Mouse (Mus musculus) heart, postnatal 10 days (tissue): ENCODE results near the gene Lims1. TPM values are rescaled to one million over a fixed set of nuclear protein-coding genes. Genes with fewer than 3 reads are reported as not detected.

Experiments
- DNase-seq, 2 experiments: peaks; one replicate each; pipeline ENCODE4 v3.0.0; 2021
- intact Hi-C: fragments of 180-260 bp; cut with DNase I; formaldehyde crosslinking; loops from one replicate; pipeline ENCODE4 v1.15.1; 2025
- total RNA-seq, 2 experiments: library from RNA; stranded (reverse); gene quantifications; 2 replicates each; pipeline ENCODE4 v1.2.3; 2021

The Lims1 gene
- total RNA-seq, 2 experiments from 2014 or later, result 211 to 240 TPM

DNA sequence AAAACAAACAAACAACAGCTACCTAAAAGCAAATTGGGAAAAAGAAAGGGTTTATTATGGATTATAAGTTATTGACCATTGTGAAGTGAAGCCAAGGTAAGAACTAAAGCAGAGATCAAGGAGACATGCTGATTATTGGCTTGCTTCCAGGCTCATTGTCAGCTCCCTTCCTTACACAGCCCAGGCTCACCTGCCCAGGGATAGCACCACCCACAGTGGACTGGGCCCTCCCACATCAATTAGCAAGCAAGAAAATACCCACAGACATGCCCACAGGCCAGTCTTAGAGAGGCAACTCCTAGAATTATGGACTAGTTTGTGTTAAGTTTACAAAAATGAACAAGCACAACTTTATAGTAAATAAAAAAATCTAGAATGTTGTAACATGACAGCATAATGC lies 89.6 kb downstream of the Lims1 start:
- intact Hi-C loops, result loop anchor here (10.0 kb wide), 1 partner anchor 48 kb away; no protein-coding TSS in a partner anchor

DNA sequence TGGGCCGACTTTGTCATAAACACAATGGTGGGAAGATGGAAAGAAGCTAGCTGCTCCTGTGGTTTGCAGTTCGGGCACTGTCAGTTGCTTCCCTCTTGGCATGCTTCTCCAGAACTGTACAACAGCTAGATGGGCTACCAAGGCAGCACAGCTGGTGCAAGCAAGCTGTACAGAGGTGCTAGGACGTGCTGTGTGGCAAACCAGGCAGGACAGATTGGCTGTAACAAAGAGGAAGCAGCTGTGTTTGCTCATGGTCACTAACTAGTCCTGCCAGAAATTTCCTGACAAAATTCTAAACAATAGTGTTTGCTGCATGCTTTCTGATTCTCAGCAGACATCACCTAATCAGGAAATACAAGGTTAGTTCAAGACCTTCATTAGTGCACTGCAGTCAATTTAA lies 93.4 kb downstream of the Lims1 start:
- intact Hi-C loops, result loop anchor here (10.0 kb wide), 1 partner anchor 52 kb away; no protein-coding TSS in a partner anchor
- no peak for DNase-seq

More for the DNA sequence above, 89.6 kb downstream of the Lims1 start:
- no peak for DNase-seq

DNA sequence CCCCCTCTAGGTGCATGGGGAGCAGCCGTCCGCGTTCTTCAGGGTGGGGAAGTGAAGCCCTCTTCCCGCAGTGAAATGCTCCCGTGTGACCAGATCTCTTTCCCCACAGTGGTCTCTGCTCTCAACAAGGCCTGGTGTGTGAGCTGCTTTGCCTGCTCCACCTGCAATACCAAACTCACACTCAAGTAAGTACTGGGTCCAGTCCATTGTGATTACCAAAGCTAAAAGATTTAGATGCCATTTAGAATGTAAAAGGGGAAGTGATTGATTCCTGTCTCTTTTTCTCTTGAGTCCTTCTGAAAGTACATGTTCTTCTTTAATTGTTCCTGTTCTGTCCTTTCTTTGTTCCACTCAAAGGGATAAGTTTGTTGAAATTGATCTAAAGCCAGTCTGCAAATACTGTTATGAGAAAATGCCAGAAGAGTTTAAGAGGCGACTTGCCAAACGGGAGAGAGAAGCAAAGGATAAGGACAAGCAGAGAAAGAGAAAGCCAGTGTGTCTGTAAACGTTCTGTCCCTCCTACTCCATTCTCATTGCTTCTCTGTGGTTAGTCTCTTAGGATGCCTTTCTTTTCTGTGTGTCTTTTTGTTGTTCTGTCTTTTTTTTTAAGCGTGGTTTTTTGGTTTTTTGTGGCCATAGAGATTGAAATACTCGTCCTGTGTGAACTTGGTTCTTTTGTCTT lies 95.2 kb downstream of the Lims1 start:
- no peak for DNase-seq
- intact Hi-C loops, result loop anchor here (10.0 kb wide), 1 partner anchor 54 kb away; no protein-coding TSS in a partner anchor

GRCm38 (mm10) chr10:58427930-58428329 lies 104.7 kb downstream of the Lims1 start:
- intact Hi-C loops, result no loop called here
- DNase-seq, result no peak

DNA sequence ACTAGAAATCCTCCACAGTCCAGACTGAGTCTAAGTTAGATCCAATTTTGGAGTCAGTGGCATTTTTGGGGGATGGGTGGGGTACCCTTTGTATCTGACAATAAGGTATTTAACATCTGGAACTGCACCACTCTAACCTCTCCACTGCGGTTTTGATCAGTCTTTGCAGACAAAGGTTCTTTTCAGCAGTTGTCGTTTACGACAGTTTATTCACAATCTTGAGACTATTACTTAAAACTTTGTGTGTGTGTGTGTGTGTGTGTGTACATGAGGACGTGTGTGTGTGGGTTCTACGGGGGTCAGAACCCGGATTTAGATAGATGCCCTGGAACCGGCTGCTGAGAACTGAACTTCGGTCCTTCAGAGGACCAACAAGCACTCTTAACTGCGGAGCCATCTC lies 122.6 kb downstream of the Lims1 start:
- DNase-seq, result no peak
- intact Hi-C loops, result loop anchor here (5.0 kb wide), 3 partner anchors 44 to 84 kb away; partner anchors contain the start of gene Ccdc138

DNA sequence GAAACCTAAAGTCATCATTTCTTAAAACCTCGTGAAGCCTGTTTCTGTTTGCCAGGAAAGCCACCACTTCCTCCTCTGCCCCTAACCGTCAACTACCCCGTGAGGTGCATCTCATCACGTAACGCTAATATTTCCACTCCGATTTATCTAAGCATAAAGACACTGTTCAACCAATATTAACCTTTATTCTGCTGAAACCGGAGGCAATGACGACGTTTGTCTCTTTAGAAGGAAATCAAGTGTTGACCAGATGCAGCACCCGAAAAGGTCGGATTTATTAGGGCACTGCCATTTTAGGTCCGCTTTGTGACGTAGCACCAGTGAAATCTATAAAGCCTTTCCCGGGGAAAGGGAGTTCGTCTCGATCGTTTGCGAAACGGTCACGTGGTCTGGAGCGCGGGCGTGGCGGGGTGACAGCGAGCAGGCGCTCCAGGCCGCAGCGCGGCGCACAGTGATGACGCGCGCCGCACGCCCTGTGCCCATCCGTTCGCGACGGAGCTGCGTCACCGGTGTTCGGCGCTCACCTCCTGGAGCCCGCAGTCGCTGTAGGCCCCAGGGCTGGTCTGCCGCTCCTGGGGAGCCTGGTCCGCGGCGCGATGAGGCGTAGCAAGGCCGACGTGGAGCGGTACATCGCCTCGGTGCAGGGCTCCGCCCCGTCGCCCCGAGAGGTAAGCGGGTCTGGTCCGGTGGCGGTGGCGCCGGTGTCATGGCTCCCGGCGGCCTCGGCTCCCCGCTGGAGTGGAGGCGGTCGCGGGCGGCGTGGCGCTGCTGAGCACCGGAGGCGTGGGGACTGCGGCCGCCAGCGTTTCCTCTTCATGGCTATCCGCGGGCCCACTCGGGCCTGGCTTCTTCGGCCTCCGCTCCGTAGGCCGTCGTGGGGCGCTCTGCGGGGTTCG lies 123.4 kb downstream of the Lims1 start, which contains the start of gene Ranbp2:
Gene Ranbp2, plus strand, starts transcription at position 537 of the 896 bp plus-strand sequence.
- intact Hi-C loops, result loop anchor here (5.0 kb wide), 3 partner anchors 44 to 84 kb away; partner anchors contain the start of gene Ccdc138
- DNase-seq, result peak; percentile 98

DNA sequence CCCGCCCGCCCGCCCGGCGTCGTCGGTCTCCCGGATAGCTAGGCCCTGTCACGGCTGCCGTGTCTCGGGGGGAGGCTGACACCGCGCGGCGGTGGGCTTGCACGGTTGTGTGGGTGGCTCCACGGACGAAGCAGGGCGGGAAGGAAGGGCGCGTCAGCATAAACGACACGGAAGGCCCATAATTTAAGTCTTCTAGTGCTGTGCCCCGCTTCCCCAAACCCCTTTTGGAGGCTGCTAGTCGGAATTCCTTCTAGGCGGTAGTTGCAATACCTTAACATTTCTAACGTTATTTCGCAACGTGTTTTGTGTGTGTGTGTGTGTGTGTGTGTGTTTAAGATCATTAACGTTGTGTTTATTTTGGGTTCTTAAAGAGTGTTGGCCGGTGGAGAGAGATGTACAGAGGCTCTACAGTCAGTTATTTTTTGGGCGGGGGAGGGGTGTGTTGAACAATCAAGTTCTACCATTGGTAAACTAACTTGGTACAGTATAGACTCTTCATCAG lies 124.1 kb downstream of the Lims1 start:
- intact Hi-C loops, result loop anchor here (5.0 kb wide), 3 partner anchors 45 to 85 kb away; partner anchors contain the start of gene Ccdc138

DNA sequence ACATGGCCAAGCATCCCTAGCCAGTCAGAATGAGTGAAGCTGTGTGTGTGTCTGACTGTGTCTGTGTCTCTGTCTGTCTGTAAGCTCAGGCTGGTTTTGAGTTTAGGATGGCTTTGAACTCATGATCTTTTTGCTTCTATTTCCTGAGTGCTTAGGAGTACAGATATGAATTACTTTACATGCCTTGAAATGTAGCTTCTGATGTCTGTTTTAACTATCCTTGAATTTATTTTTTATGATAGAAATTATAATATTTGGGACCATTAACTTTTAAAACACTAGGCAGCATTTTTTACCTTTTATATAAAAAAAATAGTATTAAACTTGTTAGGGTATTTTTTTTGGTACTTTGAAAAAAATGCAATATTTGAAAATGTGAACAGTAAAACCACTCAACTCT lies 128.3 kb downstream of the Lims1 start:
- DNase-seq, result no peak

More for the DNA sequence above, 124.1 kb downstream of the Lims1 start:
- DNase-seq, result no peak

DNA sequence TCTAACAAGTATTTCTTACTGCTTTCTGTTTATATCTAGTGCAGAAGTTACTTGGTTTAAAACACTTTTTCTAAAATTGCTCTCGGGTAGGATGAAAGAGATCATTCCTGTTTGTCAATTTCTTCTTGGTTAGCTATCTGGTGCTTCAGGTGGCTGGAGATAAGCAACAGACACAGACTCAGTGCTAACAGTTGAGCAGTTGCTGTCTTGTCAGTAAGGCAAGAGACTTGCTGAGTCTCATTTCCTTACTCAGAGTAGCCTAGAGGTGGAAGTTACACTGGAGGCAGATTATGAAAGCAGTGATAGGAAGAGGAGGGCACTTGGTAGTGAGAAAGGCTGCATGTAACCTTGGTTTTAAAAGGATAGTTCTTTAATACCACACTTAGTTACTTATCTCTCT lies 128.9 kb downstream of the Lims1 start:
- intact Hi-C loops, result loop anchor here (10.0 kb wide), 1 partner anchor 157 kb away; no protein-coding TSS in a partner anchor
- no peak for DNase-seq

More for the DNA sequence above, 128.3 kb downstream of the Lims1 start:
- intact Hi-C loops, result loop anchor here (10.0 kb wide), 1 partner anchor 157 kb away; no protein-coding TSS in a partner anchor

DNA sequence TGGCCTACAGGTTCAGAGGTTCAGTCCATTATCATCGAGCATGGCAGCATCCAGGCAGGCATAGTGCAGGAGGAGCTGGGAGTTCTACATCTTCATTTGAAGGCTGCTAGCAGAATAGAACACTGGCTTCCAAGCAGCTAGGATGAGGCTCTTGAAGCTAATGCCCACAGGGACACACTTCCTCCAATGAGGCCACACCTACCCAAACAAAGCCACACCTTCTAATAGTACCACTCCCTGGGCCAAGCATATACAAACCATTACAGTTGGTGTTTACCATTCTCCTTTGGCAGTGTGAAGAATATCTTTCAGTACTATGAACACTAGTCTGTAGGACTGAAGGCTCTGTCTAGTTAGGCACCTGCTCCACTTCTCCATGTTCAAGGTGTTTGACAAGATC lies 136.6 kb downstream of the Lims1 start:
- intact Hi-C loops, result loop anchor here (5.0 to 10.0 kb wide), 2 partner anchors 32 to 165 kb away; no protein-coding TSS in a partner anchor
- no peak for DNase-seq

Other genes starting within 250 kb of the Lims1 start
- gene AW822073, start 98.5 kb upstream of the Lims1 start, total RNA-seq, result not detected
- gene Duxf3, start 90.8 kb upstream of the Lims1 start, total RNA-seq, result not detected
- not detected for gene Gm4981, start 86.8 kb upstream of the Lims1 start, total RNA-seq
- 10 to 100 TPM; 22.8 to 30.6 TPM for gene Gcc2, start 68.0 kb upstream of the Lims1 start, total RNA-seq
- 10 to 100 TPM; 56.6 to 59.4 TPM for gene Ranbp2, start 123.5 kb downstream of the Lims1 start, total RNA-seq
- 1 to 10 TPM; 1.3 to 1.8 TPM for gene Ccdc138, start 174.5 kb downstream of the Lims1 start, total RNA-seq